Mouse (Mus musculus): ENCODE measurements around the gene Tspan5.

GRCm38 (mm10) chr3:138759968-138760684 lies 18.1 kb downstream of the Tspan5 start:
- TF ChIP-seq CTCF (IDR thresholded peaks at IDR 0.05; ENCODE audit: extremely low read depth, insufficient read length, insufficient replicate concordance, low read depth, low read length): no peak
- TF ChIP-seq POLR2A (IDR thresholded peaks at IDR 0.05; ENCODE audit: low read depth, low read length): no peak
